Mouse (Mus musculus): ENCODE measurements around the gene Dtx4. TPM values are rescaled to one million over a fixed set of nuclear protein-coding genes. Genes with fewer than 3 reads are reported as not detected.
"Not testable (repeated sequence)": the region's sequence is repeated elsewhere in the genome, so short reads cannot be mapped to it uniquely, and the experiment has no call there.

Dtx4 gene
- 1 to 10 TPM; 6.8 to 8.1 TPM for total RNA-seq (2021)

DNA sequence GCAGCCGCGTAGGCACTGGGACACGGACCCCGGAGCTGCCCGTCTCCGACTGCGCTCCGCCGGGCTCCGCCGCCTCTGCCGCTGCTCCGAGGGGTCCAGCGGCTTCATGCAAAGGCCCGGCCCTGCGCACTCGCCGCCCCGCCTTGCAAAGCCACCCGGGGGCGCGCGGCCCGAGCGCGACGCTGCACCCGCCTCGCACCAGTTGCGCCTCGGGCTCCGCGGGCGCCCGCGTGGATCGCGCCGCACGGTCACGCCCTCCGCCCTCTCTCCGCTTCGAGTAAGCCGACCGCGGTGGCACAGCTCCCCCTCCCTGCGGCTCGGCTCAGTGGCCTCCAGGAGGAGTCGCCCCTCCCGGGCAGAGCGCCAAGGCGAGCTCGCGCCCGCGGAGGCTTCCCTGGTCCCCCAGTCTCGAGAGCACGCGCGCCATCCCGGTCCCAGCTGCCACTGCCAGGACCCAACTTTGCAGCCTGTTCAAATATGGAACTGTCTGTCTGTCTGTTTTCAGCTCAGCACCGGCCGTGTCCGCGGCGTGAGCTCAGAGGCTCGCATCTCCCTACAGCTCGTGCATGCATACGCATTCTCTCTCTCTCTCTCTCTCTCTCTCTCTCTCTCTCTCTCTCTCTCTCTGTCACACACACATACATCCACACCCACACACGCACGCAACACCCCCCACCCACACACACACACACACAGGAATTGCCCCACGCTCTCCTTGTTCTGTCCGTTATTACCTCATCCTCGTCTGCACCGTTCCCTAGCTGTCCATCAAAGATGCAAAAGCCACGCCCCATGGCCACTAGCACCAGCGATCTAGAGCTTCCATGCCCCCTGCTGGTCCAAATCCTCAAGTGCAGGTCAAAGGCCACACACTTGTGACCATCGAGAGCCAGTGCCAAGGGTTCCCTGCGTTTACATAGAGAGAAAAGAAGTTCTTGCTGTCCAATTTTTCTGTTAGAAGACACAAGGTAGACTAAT is at the start of gene Dtx4:
Dtx4 (minus strand) TSS at position 85 of the 978 bp plus-strand sequence.
- intact Hi-C loops (cut with DNase I): loop anchor here (5.0 kb wide), 2 partner anchors 34 to 69 kb away; no protein-coding TSS in a partner anchor
- DNase-seq (ENCODE audit: low spot score): peak; percentile 79

GRCm38 (mm10) chr19:12550005-12550942 is 49.0 kb upstream of the Dtx4 start:
- intact Hi-C loops (cut with DNase I): no loop called here
- DNase-seq (ENCODE audit: low spot score): no peak

DNA sequence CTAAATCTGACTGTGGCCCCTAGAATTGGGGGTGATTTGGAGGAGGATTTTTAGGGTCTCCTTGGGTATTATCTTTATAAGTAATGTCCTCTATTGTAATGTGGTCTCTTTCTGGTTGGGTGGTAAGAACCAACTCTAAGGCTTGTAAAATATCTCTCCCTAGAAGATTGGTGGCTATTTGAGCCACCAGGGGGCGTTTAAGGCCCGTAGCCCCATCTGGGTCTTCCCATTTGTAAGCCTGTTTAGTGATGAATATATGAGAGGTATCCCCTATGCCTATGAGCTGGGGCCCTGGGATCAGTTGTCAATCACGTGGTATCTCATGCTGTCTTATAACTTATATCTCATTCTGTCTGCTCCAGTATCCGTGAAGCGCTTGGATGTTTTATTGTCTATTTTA is 47.9 kb upstream of the Dtx4 start:
- intact Hi-C loops (cut with DNase I): loop anchor here (1.0 kb wide), 1 partner anchor 43 kb away; no protein-coding TSS in a partner anchor
- no peak for DNase-seq (ENCODE audit: low spot score)

- DNase-seq (ENCODE audit: low spot score); intact Hi-C loops (cut with DNase I): not testable (repeated sequence)
These were observed 44.2 kb upstream of the Dtx4 start, which contains the start of gene Fam111a for GRCm38 (mm10) chr19:12545440-12545839. TSS of gene Fam111a (plus strand) at chr19:12545740.

- intact Hi-C loops (cut with DNase I): no loop called here
- DNase-seq (ENCODE audit: low spot score): no peak
These were observed 40.4 kb upstream of the Dtx4 start for GRCm38 (mm10) chr19:12541644-12542043.

DNA sequence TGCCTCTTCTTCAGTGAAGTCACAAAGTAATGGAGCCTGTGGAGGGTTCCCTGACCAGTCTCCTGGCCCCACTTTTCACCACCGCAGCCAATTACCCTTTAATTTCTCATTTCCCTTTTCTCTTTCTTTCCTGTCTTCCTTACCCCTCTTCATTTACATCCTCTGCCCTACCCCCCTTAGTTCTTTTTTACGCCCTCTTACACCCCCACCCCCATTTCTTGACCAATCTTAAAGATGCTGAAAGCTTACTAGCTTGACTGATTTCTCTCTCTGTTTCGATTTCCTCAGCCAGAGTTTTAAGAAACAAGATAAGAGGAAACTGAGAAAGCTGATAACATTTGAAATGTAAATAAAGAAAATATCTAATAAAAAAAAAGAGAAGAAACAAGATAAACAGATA is 39.5 kb upstream of the Dtx4 start:
- intact Hi-C loops (cut with DNase I): no loop called here
- DNase-seq (ENCODE audit: low spot score): no peak

DNA sequence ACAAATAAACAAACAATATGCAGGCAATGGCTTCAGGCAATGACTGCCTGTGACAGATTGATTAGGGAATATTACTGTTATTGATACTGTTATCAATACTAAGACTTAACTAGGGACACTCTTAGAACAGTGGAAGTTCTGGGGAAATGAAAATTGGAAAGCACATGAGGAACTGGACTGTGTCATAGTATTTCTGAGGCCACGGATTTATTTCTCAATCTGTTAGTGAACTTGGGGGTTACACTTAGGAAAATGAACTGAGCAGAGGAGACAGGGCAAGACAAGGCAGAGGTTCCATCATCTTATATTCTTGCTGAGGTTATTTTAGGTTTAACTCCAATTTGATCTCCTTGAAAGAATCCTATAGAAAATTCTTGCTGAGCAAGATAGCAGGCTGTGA is 38.7 kb upstream of the Dtx4 start:
- no peak for DNase-seq (ENCODE audit: low spot score)
- intact Hi-C loops (cut with DNase I): no loop called here

DNA sequence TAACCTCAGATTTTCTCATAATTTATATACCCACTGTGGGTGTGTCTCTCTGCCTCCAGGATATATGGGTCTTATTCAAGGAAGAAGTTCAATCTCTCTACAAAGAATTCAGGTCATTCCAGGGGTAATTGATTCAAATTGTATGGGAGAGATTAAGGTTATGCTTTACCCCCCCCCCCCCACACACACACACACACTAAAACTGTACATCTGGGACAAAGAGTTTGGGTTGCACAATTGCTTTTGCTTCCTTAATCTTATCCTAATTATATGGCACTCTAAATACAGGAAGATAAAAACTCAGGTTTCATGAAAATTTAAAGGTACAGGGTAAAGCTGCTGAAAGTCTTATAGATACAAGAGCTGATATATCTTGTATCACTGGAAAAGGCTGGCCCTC is 35.9 kb upstream of the Dtx4 start:
- no peak for DNase-seq (ENCODE audit: low spot score)
- intact Hi-C loops (cut with DNase I): no loop called here

DNA sequence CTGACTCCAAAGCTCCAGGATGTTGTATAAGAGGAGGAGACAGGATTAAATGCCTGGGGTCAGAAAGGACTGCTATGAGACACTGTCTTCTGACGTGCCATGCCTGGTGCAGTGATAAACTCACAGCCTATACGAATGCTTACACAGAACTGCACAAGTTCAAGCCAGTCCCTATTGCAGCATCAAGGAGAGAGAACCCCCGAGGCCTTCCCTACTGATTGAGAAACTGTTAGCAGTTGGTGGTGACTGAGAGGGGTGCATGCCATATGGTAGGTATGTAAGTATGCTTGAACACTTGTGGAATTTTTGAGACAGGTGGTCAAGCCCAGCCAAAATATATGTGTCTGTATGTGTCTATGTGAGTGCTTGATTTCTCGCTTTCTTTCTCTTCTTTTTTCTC is 22.1 kb upstream of the Dtx4 start:
- intact Hi-C loops (cut with DNase I): no loop called here
- DNase-seq (ENCODE audit: low spot score): no peak

DNA sequence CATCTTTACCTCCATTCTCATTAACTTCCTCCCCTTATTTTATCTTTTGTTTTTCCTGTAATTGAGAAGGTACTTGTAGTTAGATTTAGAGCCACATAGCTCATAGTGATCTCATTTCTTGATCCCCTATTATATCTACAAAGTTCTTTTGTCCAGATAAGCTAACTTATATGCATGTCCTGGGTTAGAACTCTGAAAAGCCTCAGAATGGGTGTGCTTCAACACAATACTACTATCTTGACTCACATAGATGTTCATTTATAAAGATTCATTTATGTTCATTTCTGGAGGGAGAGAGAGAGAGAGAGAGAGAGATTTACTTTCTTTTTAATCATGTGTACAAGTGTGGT is 17.3 kb upstream of the Dtx4 start:
- intact Hi-C loops (cut with DNase I): loop anchor here (1.0 to 5.0 kb wide), 2 partner anchors 279 to 302 kb away; partner anchors contain the start of genes Lpxn and Zfp91
- no peak for DNase-seq (ENCODE audit: low spot score)

DNA sequence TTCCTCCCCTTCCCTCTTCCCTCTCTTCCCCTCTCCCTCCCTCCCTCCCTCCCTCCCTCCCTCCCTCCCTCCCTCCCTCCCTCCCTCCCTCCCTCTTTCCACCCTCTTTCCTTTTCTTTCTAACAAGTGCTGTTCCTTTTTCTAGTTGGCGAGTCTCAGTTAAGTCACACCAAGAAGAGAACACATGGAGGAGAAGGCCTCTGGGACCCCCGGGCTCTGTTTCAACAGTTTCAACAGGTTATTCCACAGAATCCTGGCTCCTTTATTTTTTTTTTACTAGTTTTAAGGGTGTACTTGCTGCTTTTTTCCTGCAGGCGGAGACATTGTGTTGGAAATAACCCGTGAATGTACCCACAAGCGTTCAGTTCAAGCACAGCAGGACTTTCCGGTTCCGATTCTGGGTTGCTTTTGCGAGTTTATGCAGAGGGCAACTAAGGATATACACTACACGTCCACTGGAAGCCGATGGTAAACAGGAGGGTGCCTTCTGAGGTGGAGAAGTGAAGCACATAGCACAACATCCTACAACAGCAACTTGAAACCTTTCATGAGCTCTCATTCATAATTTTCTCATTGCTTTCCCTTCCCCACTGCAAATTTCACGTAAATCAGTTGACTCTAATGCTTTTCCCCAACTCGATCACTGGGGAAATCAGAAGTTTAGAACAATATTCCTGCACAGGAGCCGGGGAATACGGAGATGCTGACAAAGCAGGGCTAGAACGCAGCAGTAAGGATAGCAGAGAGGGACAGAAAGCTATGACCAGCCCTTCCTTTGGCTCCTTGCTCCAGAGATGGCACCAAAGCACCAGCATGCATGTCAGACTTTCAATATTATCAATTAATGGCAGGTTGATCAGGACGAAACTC is 16.7 kb upstream of the Dtx4 start:
- intact Hi-C loops (cut with DNase I): loop anchor here (1.0 to 5.0 kb wide), 3 partner anchors 74 to 302 kb away; partner anchors contain the start of genes Lpxn and Zfp91
- DNase-seq (ENCODE audit: low spot score): peak; percentile 7

DNA sequence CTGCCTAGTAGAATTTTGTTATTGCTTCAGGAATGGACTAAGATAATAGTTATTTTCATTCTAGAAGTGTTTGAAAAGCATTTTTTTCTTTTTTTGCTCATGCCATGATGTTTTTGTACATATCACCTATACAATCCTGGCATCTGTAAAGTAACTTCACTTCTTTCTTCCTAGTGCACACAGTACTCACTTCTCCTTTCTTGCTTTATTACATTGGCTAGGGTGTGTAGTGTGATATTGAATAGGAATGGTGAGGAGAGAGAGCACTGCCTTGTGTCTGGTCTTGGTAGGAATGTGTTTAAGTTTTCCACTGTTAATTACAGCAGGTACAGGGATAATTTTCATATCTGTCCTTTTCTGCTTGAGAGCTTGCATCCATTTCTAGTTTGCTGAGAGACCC is 13.4 kb upstream of the Dtx4 start:
- no peak for DNase-seq (ENCODE audit: low spot score)
- intact Hi-C loops (cut with DNase I): loop anchor here (5.0 kb wide), 1 partner anchor 283 kb away; the partner anchor contains the start of genes Lpxn and Zfp91

DNA sequence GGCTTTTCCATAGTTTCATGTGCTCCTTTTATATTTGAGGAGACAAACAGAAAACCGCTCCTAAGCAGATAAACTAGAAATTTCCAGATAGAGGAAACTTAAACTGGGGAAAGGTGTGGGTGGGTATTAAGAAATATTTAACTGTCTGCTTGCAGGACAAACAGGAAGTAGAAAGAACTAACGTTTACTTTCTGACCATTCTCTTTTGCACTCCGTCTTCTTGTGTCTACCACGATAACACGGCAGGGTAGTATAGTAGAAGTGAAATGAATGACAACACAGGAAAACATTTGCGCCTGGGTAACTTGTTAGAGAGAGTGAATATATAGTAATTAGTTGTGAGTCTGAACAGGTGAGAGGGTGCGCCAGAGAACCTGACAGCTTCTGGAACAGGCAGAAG is 1.5 kb upstream of the Dtx4 start:
- no peak for DNase-seq (ENCODE audit: low spot score)
- intact Hi-C loops (cut with DNase I): loop anchor here (5.0 kb wide), 2 partner anchors 35 to 70 kb away; no protein-coding TSS in a partner anchor

DNA sequence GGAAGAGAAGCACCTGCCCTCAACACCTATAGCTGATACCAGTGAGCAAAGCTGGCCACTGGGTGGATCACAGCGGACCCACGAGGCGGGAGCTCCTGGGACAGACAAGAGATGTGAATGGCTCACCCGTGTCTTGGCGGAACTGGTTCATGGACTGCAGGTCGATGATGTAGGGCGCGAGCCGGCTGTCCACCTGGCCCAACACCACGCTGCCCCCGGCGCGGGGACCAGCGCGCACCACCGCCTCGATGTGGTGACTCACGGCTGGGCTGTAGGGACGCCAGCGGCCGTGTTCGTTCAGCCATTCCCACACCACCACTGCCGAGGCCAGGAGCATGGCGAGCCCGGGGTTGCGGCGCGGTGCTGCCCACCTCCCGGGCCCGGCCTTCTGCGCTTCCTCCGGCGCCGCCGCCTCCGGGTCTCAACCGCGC is 358 bp downstream of the Dtx4 start:
- intact Hi-C loops (cut with DNase I): loop anchor here (5.0 kb wide), 2 partner anchors 34 to 69 kb away; no protein-coding TSS in a partner anchor
- DNase-seq (ENCODE audit: low spot score): no peak

GRCm38 (mm10) chr19:12500124-12500523 is 1.1 kb downstream of the Dtx4 start:
- DNase-seq (ENCODE audit: low spot score): peak; percentile 46
- intact Hi-C loops (cut with DNase I): loop anchor here (5.0 kb wide), 2 partner anchors 33 to 68 kb away; no protein-coding TSS in a partner anchor

DNA sequence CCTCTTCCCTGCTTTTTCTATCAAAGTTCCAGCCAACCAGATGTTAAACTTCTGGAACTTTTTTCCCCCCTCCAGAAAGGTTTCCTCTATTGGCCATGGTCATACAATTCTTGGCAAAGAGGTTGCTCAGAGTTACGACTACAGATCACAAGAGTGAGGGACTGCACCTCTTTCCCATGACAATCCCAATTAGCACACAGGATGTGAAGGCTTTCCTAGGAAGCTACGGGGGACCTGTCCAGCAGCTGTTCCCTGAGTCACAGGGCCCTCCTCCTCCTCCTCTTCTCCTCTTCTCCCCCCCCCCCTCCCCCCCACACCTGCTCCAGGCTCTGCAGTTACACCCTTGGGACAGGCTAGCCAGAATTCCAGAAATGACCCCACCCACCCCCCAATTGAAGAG is 1.8 kb downstream of the Dtx4 start:
- no peak for DNase-seq (ENCODE audit: low spot score)
- intact Hi-C loops (cut with DNase I): no loop called here

DNA sequence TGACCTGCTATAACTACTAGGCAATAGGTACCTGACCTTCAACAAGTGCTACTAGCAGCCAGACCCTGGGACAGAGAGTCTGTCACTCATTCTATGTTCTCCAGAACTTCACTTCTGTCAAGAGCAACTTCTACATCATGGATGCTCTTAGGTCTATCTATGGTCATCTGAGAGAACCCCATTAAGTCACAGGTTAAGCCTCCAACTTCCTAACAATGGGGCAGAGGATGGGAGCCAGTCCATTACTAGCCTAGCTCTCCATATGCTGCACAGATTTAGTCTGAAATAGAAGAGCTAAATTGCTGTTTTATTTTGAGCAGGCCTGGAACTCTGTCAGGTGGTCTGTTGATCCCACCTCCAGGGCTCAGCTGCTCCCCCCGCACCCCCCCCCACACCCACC is 2.3 kb downstream of the Dtx4 start:
- intact Hi-C loops (cut with DNase I): no loop called here

DNA sequence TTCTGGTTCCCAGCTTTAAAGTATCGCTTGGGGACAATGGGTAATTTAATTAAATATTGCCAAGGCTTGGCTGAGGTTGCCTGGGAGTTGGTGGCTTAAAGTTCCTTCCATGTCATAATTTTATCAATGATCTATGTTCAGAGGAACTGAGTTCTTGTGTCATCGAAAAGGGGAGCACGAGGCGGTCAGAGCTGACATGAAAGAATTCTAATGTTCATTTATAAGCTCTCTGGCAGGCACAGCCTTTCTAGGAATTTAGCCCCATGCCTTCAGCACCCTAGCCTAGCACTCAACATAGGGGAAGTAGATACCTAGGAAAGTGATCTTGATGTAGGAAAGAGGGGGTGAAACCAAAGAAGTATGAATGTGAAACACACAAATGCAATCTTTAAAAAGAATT is 2.9 kb downstream of the Dtx4 start:
- no peak for DNase-seq (ENCODE audit: low spot score)
- intact Hi-C loops (cut with DNase I): no loop called here

More for the DNA sequence above, 2.3 kb downstream of the Dtx4 start:
- DNase-seq (ENCODE audit: low spot score): no peak

GRCm38 (mm10) chr19:12497909-12498308 is 3.3 kb downstream of the Dtx4 start:
- intact Hi-C loops (cut with DNase I): no loop called here
- no peak for DNase-seq (ENCODE audit: low spot score)

All from heart, postnatal 25 days (tissue).